Mouse (Mus musculus) hindbrain, postnatal 0 days (tissue): ENCODE data around the gene Ifrd1. TPM values are rescaled to one million over a fixed set of nuclear protein-coding genes. Genes with fewer than 3 reads are reported as not detected.

ENCODE experiments used
- ATAC-seq: fragments of 200-750 bp; cut with Nextera tagmentation; 2 replicates; pipeline ENCODE4 v1.8.0; 2017; ENCODE audit warnings: mild to moderate bottlenecking, moderate TSS enrichment, moderate library complexity
- DNase-seq: peaks from one replicate; pipeline ENCODE4 v3.0.0-alpha.2; 2015; ENCODE audit warnings: low spot score
- H3K27ac ChIP-seq: fragments of 300-500 bp; sonication (generic); 2 replicates; pipeline ENCODE4 v1.5.1; 2014; ENCODE audit warnings: mild to moderate bottlenecking
- H3K27me3 ChIP-seq: fragments of 300-500 bp; sonication (generic); 2 replicates; pipeline ENCODE4 v1.6.1; 2014; ENCODE audit warnings: low read length, mixed read lengths; ENCODE audit not compliant: insufficient read depth
- H3K36me3 ChIP-seq: fragments of 300-500 bp; sonication (generic); 2 replicates; pipeline ENCODE4 v1.6.1; 2014; ENCODE audit warnings: low read length, mixed read lengths; ENCODE audit not compliant: insufficient read depth
- H3K4me1 ChIP-seq: fragments of 300-500 bp; sonication (generic); 2 replicates; pipeline ENCODE4 v1.6.1; 2014; ENCODE audit warnings: antibody characterized with exemption, low read length, mixed read lengths; ENCODE audit not compliant: insufficient read depth
- H3K4me2 ChIP-seq: fragments of 300-500 bp; sonication (generic); 2 replicates; pipeline ENCODE4 v1.6.1; 2014; ENCODE audit warnings: low read depth, mild to moderate bottlenecking, low read length, moderate library complexity, mixed read lengths
- H3K4me3 ChIP-seq: fragments of 300-500 bp; sonication (generic); 2 replicates; pipeline ENCODE4 v1.5.1; 2014; ENCODE audit warnings: low read length
- H3K9ac ChIP-seq: fragments of 300-500 bp; sonication (generic); replicated peaks from 2 replicates; pipeline ENCODE4 v1.6.1; 2014; ENCODE audit warnings: mild to moderate bottlenecking, low read length, moderate library complexity, mixed read lengths
- H3K9me3 ChIP-seq: fragments of 300-500 bp; sonication (generic); 2 replicates; pipeline ENCODE4 v1.6.1; 2016; ENCODE audit warnings: low read length, mixed read lengths
- CTCF ChIP-seq: IDR thresholded peaks from 2 replicates; pipeline ENCODE4 v1.5.1; 2016; ENCODE audit warnings: antibody characterized with exemption, control low read depth, low read depth
- WGBS: fragments of 180-500 bp; shearing (Covaris S2); extraction: QIAGEN DNeasy Blood & Tissue Kit; methylation state at CpG from one replicate; pipeline ENCODE4 v1.1.7; 2014; 5-methylcytosine and 5-hydroxymethylcytosine counted together
- polyA plus RNA-seq: library from polyadenylated mRNA; unstranded; fragments of >200 nt; fragmentation: Nextera tagmentation; extraction: Ambion mirVana; gene quantifications from 2 replicates; pipeline ENCODE4 v1.2.1, GENCODE M21; 2015
- total RNA-seq: library from RNA; depleted of rRNA; stranded (reverse); fragments of >200 nt; gene quantifications from 2 replicates; pipeline ENCODE4 v1.2.3, GENCODE M21; 2014

Gene Ifrd1
- total and polyA plus RNA-seq, 2 experiments from 2014 or later = 36.0 to 118 TPM

- ATAC-seq = peak; percentile 58
- Histone ChIP-seq H3K9ac (no peak overlapping the region), H3K4me1 (no peaks in the 10 kb centered on the region), H3K27me3 (no peaks in the 10 kb centered on the region), H3K36me3 (peaks cover 33% of the 10 kb centered on the region), H3K27ac (no peak overlapping the region), H3K4me2 (no peak overlapping the region), H3K4me3 (no peak overlapping the region), H3K9me3 (no peaks in the 10 kb centered on the region)
- peak; percentile 92 for TF ChIP-seq CTCF
- 50% methylated on average over 7 of the region's 7 CpGs for WGBS
- peak; percentile 83 for DNase-seq
These were observed 48.4 kb downstream of the Ifrd1 start for GRCm38 (mm10) chr12:40199795-40200402.

GRCm38 (mm10) chr12:40199302-40199701 lies 49.0 kb downstream of the Ifrd1 start, which contains the start of gene Lsmem1:
Gene Lsmem1, minus strand, starts transcription at chr12:40199490.
- H3K27ac ChIP-seq = no peak within 1 kb of the TSS
- H3K4me3 ChIP-seq = no peak within 1 kb of the TSS
- 77% methylated on average over 8 of the region's 8 CpGs for WGBS
- H3K4me1 ChIP-seq = no peaks in the 10 kb centered on the region
- H3K9me3 ChIP-seq = no peaks in the 10 kb centered on the region
- peaks cover 27% of the 10 kb centered on the region for H3K36me3 ChIP-seq
- 0 out of 2 replicates have a peak, but pooled peaks have one; percentile 40 for ATAC-seq
- DNase-seq = peak; percentile 18
- no peak for TF ChIP-seq CTCF
- H3K4me2 ChIP-seq = no peak within 1 kb of the TSS
- no peak within 1 kb of the TSS for H3K9ac ChIP-seq
- H3K27me3 ChIP-seq = no peaks in the 10 kb centered on the region

GRCm38 (mm10) chr12:40198427-40198826 lies 49.9 kb downstream of the Ifrd1 start:
- TF ChIP-seq CTCF = no peak
- DNase-seq (no peak), ATAC-seq (no peak)
- Histone ChIP-seq H3K4me3 (no peak overlapping the region), H3K27me3 (no peaks in the 10 kb centered on the region), H3K27ac (no peak overlapping the region), H3K4me2 (no peak overlapping the region), H3K4me1 (no peaks in the 10 kb centered on the region), H3K9ac (no peak overlapping the region), H3K36me3 (peaks cover 18% of the 10 kb centered on the region; the same call in 1 of the 2 replicates), H3K9me3 (no peaks in the 10 kb centered on the region)
- WGBS = 88% methylated on average over 9 of the region's 9 CpGs

- ATAC-seq (no peak), DNase-seq (no peak)
- 91% methylated on average over 5 of the region's 5 CpGs for WGBS
- Histone ChIP-seq H3K36me3 (peaks cover 15% of the 10 kb centered on the region; the same call in 1 of the 2 replicates), H3K27ac (no peak overlapping the region), H3K27me3 (no peaks in the 10 kb centered on the region), H3K4me1 (no peaks in the 10 kb centered on the region), H3K4me2 (no peak overlapping the region), H3K9me3 (no peaks in the 10 kb centered on the region), H3K9ac (no peak overlapping the region), H3K4me3 (no peak overlapping the region)
- TF ChIP-seq CTCF = no peak
These were observed 50.3 kb downstream of the Ifrd1 start for GRCm38 (mm10) chr12:40198019-40198418.

GRCm38 (mm10) chr12:40197511-40197910 lies 50.8 kb downstream of the Ifrd1 start:
- Histone ChIP-seq H3K36me3 (peaks cover 12% of the 10 kb centered on the region; the same call in 1 of the 2 replicates), H3K27me3 (no peaks in the 10 kb centered on the region)

GRCm38 (mm10) chr12:40185474-40185873 lies 62.8 kb downstream of the Ifrd1 start:
- ATAC-seq = no peak
- Histone ChIP-seq H3K27ac (no peak overlapping the region), H3K4me2 (no peak overlapping the region), H3K4me3 (no peak overlapping the region), H3K9ac (no peak overlapping the region), H3K36me3 (no peaks in the 10 kb centered on the region), H3K9me3 (no peaks in the 10 kb centered on the region), H3K4me1 (no peaks in the 10 kb centered on the region), H3K27me3 (no peaks in the 10 kb centered on the region)
- DNase-seq = no peak
- no peak for TF ChIP-seq CTCF
- WGBS = 89% methylated on average over 3 of the region's 3 CpGs

More at GRCm38 (mm10) chr12:40197511-40197910, 50.8 kb downstream of the Ifrd1 start:
- H3K9ac ChIP-seq = no peak overlapping the region
- H3K9me3 ChIP-seq = no peaks in the 10 kb centered on the region
- no peaks in the 10 kb centered on the region for H3K4me1 ChIP-seq
- no peak overlapping the region for H3K27ac ChIP-seq
- ATAC-seq = no peak
- TF ChIP-seq CTCF = no peak
- H3K4me2 ChIP-seq = no peak overlapping the region
- DNase-seq = no peak
- H3K4me3 ChIP-seq = no peak overlapping the region

GRCm38 (mm10) chr12:40177089-40177488 lies 71.2 kb downstream of the Ifrd1 start:
- no peak overlapping the region for H3K4me2 ChIP-seq
- no peaks in the 10 kb centered on the region for H3K4me1 ChIP-seq
- no peaks in the 10 kb centered on the region for H3K27me3 ChIP-seq
- no peak overlapping the region for H3K9ac ChIP-seq
- no peak overlapping the region for H3K4me3 ChIP-seq
- no peak overlapping the region for H3K27ac ChIP-seq
- peak; percentile 38 for TF ChIP-seq CTCF
- H3K9me3 ChIP-seq = no peaks in the 10 kb centered on the region
- WGBS = 63% methylated on average over 6 of the region's 6 CpGs
- DNase-seq = no peak
- ATAC-seq = no peak
- no peaks in the 10 kb centered on the region for H3K36me3 ChIP-seq
